Mouse (Mus musculus): ENCODE data around the gene Prtn3.

- no peak for TF ChIP-seq CTCF (IDR thresholded peaks at IDR 0.05; ENCODE audit: borderline replicate concordance, extremely low read depth, insufficient read depth, insufficient read length)
- no peak for TF ChIP-seq POLR2A (IDR thresholded peaks at IDR 0.05; ENCODE audit: borderline replicate concordance, extremely low read depth, insufficient read depth, insufficient read length, poor library complexity, severe bottlenecking)
These were observed 3.5 kb downstream of the Prtn3 start for GRCm38 (mm10) chr10:79877757-79878156.

All from brain, embryonic 14.5 days (tissue).